Mouse (Mus musculus): ENCODE data around the gene 0610030E20Rik. TPM values are rescaled to one million over a fixed set of nuclear protein-coding genes. Genes with fewer than 3 reads are reported as not detected.
A peak's percentile ranks its signal among the peaks of the same experiment; 100 is the strongest.

Gene 0610030E20Rik
- polyA plus RNA-seq, 1 experiment from 2014 or later, result 18.8 TPM

DNA sequence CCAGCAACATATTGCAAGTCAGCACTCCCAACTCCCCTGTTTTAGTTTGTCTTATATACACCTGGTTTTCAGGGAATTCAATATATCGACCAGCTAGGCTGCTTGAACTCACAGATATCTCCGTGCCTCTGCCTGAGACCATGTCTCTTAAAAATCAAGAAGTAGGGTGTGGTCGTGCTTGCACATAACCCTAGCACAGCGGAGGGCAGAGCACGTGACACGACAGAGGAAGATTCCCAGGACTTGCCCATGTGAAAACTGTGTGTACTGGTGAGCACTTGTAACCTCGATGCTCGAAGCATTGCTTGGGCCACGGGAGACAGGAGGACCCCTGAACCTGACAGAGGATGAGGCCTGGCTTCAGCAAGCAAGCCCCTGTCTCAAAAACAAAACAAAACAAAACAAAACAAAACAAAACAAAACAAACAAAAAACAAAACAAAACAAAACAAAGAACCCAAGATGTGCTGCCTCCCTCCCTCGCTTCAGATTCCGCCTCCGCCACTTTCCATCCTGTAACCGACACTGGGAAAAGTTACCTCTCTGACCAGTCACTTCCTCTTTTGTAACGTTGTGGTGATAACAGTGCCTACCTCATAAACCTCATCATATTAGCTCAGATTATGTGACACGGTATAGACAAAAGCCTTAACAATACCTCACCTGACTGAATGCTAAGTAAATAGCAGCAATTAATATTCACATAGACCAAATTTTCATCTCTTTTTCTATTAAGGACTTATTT lies 27.9 kb downstream of the 0610030E20Rik start:
- Histone ChIP-seq H3K9me3 (no peaks in the 10 kb centered on the region), H3K27me3 (peaks cover 15% of the 10 kb centered on the region), H3K4me2 (no peak overlapping the region), H3K4me3 (no peak overlapping the region), H3K36me3 (no peaks in the 10 kb centered on the region), H3K9ac (no peak overlapping the region), H3K4me1 (replicated peaks) (peaks cover under 1% of the 10 kb centered on the region; the same call in 1 of the 2 replicates), H3K27ac (replicated peaks) (no peak overlapping the region)
- no peak for ATAC-seq (ENCODE audit: low FRiP score, low read depth)
- WGBS, result 82% methylated on average over 15 of the region's 15 CpGs

- peaks cover 6% of the 10 kb centered on the region; the same call in 1 of the 2 replicates for H3K4me1 ChIP-seq (replicated peaks)
- ATAC-seq (ENCODE audit: low FRiP score, low read depth), result no peak
- 88% methylated on average over 8 of the region's 8 CpGs for WGBS
- no peaks in the 10 kb centered on the region for H3K9me3 ChIP-seq
- H3K27ac ChIP-seq (replicated peaks), result no peak overlapping the region
- no peaks in the 10 kb centered on the region for H3K36me3 ChIP-seq
- H3K4me3 ChIP-seq, result no peak overlapping the region
- no peak overlapping the region for H3K9ac ChIP-seq
- peaks cover 24% of the 10 kb centered on the region for H3K27me3 ChIP-seq
- H3K4me2 ChIP-seq, result no peak overlapping the region
Observed at GRCm38 (mm10) chr6:72378510-72379234, 31.6 kb downstream of the 0610030E20Rik start.

DNA sequence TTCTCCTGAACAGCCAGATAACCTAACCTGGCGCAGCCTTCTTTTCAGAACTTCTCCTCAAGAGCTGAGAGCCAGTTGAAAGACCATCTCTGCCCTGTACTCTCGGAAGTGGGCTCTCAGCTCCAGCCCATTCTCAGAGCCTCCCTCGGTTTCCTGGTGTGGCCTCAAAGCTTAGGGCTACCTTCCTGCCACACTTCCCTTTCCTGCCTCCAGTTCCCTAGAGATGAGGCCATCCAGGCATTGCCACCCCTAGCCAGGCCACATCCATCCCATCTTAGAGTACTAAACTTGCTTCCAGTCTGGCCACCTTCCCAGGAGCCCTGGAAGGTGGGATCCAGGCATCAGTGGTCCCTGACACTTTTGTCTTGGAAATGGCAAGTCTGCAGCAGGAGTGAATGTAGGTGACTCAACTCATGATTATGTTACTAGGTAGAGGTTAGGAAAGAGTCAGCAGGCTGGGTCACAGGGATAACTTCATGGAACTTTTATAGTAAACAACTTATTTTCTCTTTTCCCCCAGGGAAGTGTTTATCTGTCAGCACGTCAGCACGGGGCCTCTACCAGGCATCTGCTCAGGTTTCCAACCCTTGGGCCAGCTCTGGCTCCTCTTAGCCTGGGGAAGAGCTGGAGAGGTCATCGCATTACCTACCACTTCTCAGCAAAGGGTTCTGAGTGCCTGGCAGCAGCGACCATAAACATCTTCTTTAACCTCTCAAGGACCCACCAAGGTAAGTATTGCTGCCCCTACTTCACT lies 32.4 kb downstream of the 0610030E20Rik start:
- peaks cover 6% of the 10 kb centered on the region; the same call in 1 of the 2 replicates for H3K4me1 ChIP-seq (replicated peaks)
- no peak for ATAC-seq (ENCODE audit: low FRiP score, low read depth)
- H3K36me3 ChIP-seq, result no peaks in the 10 kb centered on the region
- peak overlapping the region; percentile 57 for H3K4me2 ChIP-seq
- H3K9me3 ChIP-seq, result no peaks in the 10 kb centered on the region
- no peak overlapping the region for H3K27ac ChIP-seq (replicated peaks)
- H3K27me3 ChIP-seq, result peaks cover 24% of the 10 kb centered on the region
- 47% methylated on average over 7 of the region's 7 CpGs for WGBS
- peak overlapping the region; percentile 36 for H3K4me3 ChIP-seq
- H3K9ac ChIP-seq, result no peak overlapping the region

DNA sequence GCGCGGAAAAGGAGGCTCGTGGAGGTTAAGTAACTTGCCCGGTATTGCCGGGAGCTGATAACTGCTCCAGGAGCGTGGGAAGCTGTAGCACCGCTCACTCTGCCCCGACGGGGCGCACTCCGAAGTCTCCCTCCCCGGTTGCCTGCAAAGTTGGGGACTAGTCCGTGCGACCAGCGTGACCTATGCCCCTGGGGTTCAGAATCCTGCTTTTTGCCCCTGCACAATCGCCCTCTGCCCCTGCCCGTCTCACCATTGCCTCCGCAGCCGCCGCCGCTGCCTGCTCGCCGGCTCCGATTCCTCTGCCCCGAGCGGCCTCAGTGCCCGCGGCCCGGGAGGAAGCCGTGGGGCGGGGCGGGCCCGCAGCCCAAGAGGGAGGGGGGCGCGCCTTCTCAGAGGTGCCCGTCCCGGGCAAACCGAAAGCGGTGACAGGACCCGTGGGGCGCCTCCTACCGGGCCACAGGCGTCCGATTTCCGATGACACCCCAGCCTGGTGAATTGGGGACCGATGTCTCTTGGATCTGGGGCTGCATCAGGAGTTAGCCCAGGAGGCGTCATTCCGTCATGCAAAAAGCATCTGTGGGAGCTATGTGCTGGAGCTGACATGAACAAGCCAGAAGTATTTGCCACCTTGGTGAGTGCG lies 33.1 kb downstream of the 0610030E20Rik start, which contains the start of gene Vamp5:
Gene Vamp5 (minus strand): TSS at position 338 of the 640 bp plus-strand sequence.
- Histone ChIP-seq H3K4me2 (peak within 1 kb of the TSS; percentile 57), H3K9ac (no peak within 1 kb of the TSS), H3K36me3 (no peaks in the 10 kb centered on the region), H3K9me3 (no peaks in the 10 kb centered on the region), H3K27me3 (peaks cover 24% of the 10 kb centered on the region), H3K4me3 (peak within 1 kb of the TSS; percentile 36), H3K4me1 (replicated peaks) (peaks cover 6% of the 10 kb centered on the region; the same call in 1 of the 2 replicates), H3K27ac (replicated peaks) (no peak within 1 kb of the TSS; the same call in 1 of the 2 replicates)
- 3% methylated on average over 42 of the region's 49 CpGs for WGBS
- peak; percentile 51; the same call in 1 of the 2 replicates for ATAC-seq (ENCODE audit: low FRiP score, low read depth)

DNA sequence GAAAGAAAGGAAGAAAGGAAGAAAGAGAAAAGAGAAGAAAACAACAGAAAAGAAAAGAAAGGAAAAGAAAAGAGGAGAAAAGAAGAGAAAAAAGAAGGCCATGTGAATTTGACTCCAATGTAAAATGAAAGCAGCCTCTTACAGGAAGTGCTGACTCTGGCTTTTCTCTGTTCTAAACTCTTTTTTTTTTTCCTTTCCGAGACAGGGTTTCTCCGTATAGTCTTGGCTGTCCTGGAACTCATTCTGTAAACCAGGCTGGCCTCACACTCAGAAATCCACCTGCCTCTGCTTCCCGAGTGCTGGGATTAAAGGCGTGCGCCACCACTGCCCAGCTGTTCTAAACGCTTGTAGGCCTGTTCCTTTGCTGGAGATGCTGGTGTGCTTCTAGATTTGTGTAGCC lies 35.4 kb downstream of the 0610030E20Rik start:
- Histone ChIP-seq H3K9ac (no peak overlapping the region), H3K27ac (replicated peaks) (no peak overlapping the region), H3K4me3 (no peak overlapping the region), H3K27me3 (peaks cover 24% of the 10 kb centered on the region), H3K4me1 (replicated peaks) (peaks cover 6% of the 10 kb centered on the region; the same call in 1 of the 2 replicates), H3K36me3 (no peaks in the 10 kb centered on the region), H3K4me2 (no peak overlapping the region), H3K9me3 (no peaks in the 10 kb centered on the region)
- ATAC-seq (ENCODE audit: low FRiP score, low read depth), result no peak
- WGBS, result 87% methylated on average over 6 of the region's 6 CpGs

DNA sequence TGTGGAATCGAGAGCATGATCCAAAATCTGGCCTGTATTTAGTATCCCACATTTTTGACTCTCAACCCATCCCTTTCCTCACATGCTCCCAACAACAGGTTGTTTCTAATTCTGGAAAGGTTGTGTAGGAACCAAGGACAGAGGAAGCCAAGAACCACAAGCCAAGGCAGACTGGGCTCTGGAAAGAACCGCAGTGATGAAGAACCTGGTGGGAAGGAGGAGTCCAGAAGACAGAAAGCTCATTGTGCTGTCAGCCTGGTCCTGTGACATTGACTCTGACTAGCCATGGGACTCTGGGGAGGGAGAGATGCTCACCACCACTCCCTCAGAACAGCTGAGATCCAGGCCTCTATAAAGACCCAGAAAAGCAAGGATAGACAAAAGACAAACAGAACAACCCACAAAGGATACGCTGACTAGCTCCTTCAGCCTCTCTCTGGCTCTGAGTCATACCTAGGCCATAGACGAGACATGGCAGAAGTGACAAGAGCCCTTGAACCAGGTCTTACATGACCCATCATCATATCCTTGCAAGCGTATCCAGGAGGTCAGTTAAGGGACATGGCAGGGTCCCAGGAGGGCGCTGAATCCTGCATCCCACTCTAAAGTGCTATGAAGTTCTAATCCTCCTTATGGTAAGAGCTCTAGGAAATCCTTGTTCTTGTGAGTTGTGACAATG lies 36.2 kb downstream of the 0610030E20Rik start:
- 85% methylated on average over 6 of the region's 6 CpGs for WGBS
- Histone ChIP-seq H3K4me2 (no peak overlapping the region), H3K9ac (no peak overlapping the region), H3K27ac (replicated peaks) (no peak overlapping the region), H3K27me3 (peaks cover 24% of the 10 kb centered on the region), H3K36me3 (no peaks in the 10 kb centered on the region), H3K9me3 (no peaks in the 10 kb centered on the region), H3K4me3 (no peak overlapping the region), H3K4me1 (replicated peaks) (peaks cover 6% of the 10 kb centered on the region; the same call in 1 of the 2 replicates)
- ATAC-seq (ENCODE audit: low FRiP score, low read depth), result no peak

DNA sequence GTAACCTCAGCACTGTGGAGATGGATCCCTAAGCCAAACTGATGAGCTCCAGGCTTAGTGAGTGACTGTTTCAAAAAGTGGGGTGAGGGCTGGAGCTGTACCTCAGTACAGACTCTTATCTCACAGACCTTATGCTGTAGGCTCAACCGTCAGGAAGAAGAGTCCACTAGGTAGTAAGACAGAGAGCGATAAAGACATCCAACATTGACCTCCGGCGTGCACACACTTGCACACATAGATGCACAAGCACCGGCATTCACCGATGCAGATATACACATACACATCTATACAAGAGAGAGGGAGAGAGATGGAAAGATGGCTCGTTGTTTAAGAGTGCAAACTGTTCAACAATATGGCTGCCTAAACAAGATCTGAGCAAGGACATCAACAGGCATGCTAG lies 36.8 kb downstream of the 0610030E20Rik start:
- H3K4me3 ChIP-seq, result no peak overlapping the region
- 95% methylated on average over 7 of the region's 7 CpGs for WGBS
- H3K27ac ChIP-seq (replicated peaks), result no peak overlapping the region
- H3K4me1 ChIP-seq (replicated peaks), result peaks cover 6% of the 10 kb centered on the region; the same call in 1 of the 2 replicates
- H3K9me3 ChIP-seq, result no peaks in the 10 kb centered on the region
- H3K36me3 ChIP-seq, result no peaks in the 10 kb centered on the region
- no peak overlapping the region for H3K9ac ChIP-seq
- ATAC-seq (ENCODE audit: low FRiP score, low read depth), result no peak
- H3K4me2 ChIP-seq, result no peak overlapping the region
- peaks cover 20% of the 10 kb centered on the region for H3K27me3 ChIP-seq

GRCm38 (mm10) chr6:72385258-72385657 lies 38.1 kb downstream of the 0610030E20Rik start:
- Histone ChIP-seq H3K9ac (no peak overlapping the region), H3K4me2 (no peak overlapping the region), H3K4me3 (no peak overlapping the region), H3K27me3 (peaks cover 20% of the 10 kb centered on the region), H3K27ac (replicated peaks) (no peak overlapping the region), H3K4me1 (replicated peaks) (peaks cover 10% of the 10 kb centered on the region), H3K36me3 (no peaks in the 10 kb centered on the region), H3K9me3 (no peaks in the 10 kb centered on the region)
- WGBS, result 94% methylated on average over 4 of the region's 4 CpGs
- no peak for ATAC-seq (ENCODE audit: low FRiP score, low read depth)

- H3K9me3 ChIP-seq, result no peaks in the 10 kb centered on the region
- peaks cover 10% of the 10 kb centered on the region; the same call in 1 of the 2 replicates for H3K4me1 ChIP-seq (replicated peaks)
- no peaks in the 10 kb centered on the region for H3K36me3 ChIP-seq
- WGBS, result 95% methylated on average over 2 of the region's 2 CpGs
- H3K4me3 ChIP-seq, result no peak overlapping the region
- H3K9ac ChIP-seq, result no peak overlapping the region
- H3K27me3 ChIP-seq, result peaks cover 18% of the 10 kb centered on the region
- H3K27ac ChIP-seq (replicated peaks), result no peak overlapping the region
- ATAC-seq (ENCODE audit: low FRiP score, low read depth), result no peak
- no peak overlapping the region for H3K4me2 ChIP-seq
Observed at GRCm38 (mm10) chr6:72386561-72386960, 39.4 kb downstream of the 0610030E20Rik start.

GRCm38 (mm10) chr6:72387816-72388215 lies 40.7 kb downstream of the 0610030E20Rik start:
- no peak overlapping the region for H3K27ac ChIP-seq (replicated peaks)
- no peak overlapping the region for H3K4me3 ChIP-seq
- WGBS, result 71% methylated on average over 3 of the region's 3 CpGs
- ATAC-seq (ENCODE audit: low FRiP score, low read depth), result no peak
- no peaks in the 10 kb centered on the region for H3K36me3 ChIP-seq
- H3K27me3 ChIP-seq, result peaks cover 18% of the 10 kb centered on the region
- H3K9ac ChIP-seq, result no peak overlapping the region
- peaks cover 10% of the 10 kb centered on the region; the same call in 1 of the 2 replicates for H3K4me1 ChIP-seq (replicated peaks)
- no peak overlapping the region for H3K4me2 ChIP-seq
- no peaks in the 10 kb centered on the region for H3K9me3 ChIP-seq

DNA sequence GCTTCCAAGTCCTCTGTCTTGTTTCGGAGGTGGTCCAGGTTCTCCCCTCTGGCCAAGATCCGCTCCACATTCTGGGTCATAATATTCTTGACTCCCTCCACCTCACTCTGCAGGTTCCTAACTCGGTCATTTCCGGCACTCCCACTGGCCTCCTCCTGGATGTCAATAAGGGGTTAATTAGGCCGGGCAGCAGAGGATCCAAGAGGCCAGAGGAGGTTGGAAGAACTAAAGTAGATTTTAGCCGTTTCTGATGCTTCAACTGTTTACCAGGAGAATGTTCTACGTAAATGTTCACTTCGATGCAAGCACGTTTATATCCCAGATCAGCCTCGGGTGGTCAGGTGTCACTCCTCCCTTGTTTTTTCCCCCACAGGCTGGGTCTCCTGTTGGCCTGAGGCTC lies 41.1 kb downstream of the 0610030E20Rik start:
- Histone ChIP-seq H3K4me3 (no peak overlapping the region), H3K9ac (no peak overlapping the region), H3K27ac (replicated peaks) (no peak overlapping the region), H3K4me1 (replicated peaks) (peaks cover 10% of the 10 kb centered on the region; the same call in 1 of the 2 replicates), H3K9me3 (no peaks in the 10 kb centered on the region), H3K4me2 (no peak overlapping the region), H3K27me3 (peaks cover 18% of the 10 kb centered on the region), H3K36me3 (no peaks in the 10 kb centered on the region)
- ATAC-seq (ENCODE audit: low FRiP score, low read depth), result no peak
- WGBS, result 78% methylated on average over 10 of the region's 10 CpGs
